Mouse (Mus musculus): ENCODE data around the gene Zbtb34.

Zbtb34 gene

GRCm38 (mm10) chr2:33446796-33447195 lies 15.7 kb upstream of the Zbtb34 start:
- no peak for DNase-seq (ENCODE audit: low spot score)

GRCm38 (mm10) chr2:33445741-33446140 lies 14.6 kb upstream of the Zbtb34 start:
- DNase-seq (ENCODE audit: low spot score), result no peak

GRCm38 (mm10) chr2:33444862-33445261 lies 13.7 kb upstream of the Zbtb34 start:
- DNase-seq (ENCODE audit: low spot score), result no peak

GRCm38 (mm10) chr2:33444358-33444757 lies 13.2 kb upstream of the Zbtb34 start:
- peak; percentile 84 for DNase-seq (ENCODE audit: low spot score)

DNA sequence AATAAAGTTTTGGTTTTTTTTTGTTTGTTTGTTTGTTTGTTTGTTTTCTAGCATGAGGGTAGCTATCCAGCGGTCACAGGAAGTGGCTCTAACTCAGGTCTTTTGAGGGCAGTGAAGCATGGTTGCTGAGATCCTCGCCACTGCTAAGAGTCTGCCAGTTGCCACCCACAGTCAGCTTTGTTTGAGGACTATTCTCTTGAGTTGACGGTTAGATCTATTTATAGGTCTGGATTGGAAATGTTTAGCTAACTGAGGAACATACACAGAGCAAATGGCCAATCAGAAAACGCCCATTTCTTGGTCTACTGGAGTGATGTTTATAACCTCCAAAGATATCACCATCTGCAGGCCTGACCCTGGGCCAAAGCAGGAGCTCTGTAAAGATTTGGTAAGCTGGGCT lies 11.6 kb upstream of the Zbtb34 start:
- DNase-seq (ENCODE audit: low spot score), result no peak

DNA sequence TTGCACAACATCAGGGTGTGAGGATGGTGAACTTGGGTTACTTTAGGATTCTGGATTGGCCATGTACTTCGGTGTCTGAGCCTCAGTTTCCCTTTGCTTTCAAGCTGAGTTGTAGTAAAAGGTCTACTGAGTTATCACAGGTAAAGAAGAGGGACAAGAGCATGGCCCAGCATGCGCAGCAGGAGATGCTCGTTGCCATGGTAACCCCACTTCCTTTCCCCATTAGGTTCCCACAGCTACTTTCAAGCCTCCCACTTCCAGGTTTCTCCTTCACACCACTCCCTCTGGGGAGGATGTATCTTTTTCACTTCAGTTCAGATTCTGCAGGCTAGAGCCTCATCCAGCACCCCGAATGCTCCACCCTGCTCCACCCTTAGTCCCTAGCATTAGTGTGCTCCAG lies 9.8 kb upstream of the Zbtb34 start:
- DNase-seq (ENCODE audit: low spot score), result no peak

DNA sequence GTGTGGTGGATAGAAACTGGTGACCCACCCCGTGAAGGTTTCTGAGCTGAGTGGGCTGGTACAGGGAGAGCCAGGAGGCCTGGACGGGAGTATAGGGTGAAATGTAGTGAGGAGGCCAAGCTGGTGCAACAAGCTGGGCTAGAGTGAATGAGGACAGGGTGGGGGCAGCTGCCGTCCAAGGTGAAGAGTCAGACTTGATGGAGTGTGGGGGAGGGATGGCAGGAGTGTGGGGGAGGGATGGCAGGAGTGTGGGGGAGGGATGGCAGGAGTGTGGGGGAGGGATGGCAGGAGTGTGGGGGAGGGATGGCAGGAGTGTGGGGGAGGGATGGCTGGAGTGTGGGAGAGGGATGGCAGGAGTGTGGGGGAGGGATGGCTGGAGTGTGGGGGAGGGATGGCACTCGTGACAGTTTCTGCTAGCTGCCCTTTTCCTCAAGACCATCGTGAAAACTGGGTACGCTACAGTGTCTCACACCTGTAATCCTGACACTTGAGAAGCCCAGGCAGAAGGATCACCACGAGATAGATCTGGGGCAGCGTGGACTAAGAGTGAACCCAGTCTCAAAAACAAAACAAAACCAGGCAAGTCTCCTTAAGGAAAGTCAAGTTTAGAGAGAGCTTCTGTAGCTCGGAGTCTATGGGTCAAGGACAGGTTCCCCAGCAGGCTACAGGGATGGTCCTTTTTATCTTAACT lies 9.0 kb upstream of the Zbtb34 start:
- no peak for DNase-seq (ENCODE audit: low spot score)

DNA sequence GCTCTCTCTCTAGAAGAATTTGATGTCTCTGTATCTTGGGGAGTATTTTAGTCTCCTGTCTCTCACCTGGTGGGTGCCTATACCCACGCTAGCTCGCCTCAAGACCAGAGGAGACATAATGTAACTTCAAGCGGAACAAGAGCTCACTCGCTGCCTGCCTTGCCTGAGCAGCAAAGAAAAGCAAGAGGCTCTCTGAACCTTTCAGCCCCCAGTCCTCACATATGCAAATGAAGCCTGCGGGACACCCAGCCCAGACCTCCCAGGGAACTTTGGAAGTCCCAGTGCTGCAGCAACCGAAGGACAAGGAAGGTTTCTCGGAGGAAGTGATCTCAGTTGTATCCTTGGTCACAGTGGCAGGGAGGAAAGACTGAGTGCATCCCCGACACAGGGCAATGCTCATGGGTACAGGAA lies 8.4 kb upstream of the Zbtb34 start:
- DNase-seq (ENCODE audit: low spot score), result no peak

GRCm38 (mm10) chr2:33438377-33438776 lies 7.3 kb upstream of the Zbtb34 start:
- DNase-seq (ENCODE audit: low spot score), result no peak

DNA sequence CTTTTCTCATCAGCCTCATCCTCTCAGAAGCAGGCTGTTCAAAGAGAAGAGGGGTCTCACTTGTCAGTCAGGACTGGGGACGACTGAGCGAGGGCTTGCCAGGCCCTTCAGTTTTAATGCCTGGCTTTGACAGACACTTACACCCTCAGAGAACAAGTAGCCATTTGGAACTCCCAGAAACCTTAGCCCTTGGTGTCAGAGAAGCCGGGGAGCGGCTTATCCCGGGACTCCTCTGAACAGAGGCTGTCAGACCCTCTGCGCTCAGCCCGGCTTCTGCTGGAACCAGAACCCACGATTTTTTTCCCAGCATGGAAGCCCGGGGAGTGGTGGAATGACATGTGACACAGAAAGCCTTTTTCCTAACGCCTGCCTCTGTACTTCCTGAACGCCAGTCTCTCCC lies 6.1 kb upstream of the Zbtb34 start:
- DNase-seq (ENCODE audit: low spot score), result no peak

DNA sequence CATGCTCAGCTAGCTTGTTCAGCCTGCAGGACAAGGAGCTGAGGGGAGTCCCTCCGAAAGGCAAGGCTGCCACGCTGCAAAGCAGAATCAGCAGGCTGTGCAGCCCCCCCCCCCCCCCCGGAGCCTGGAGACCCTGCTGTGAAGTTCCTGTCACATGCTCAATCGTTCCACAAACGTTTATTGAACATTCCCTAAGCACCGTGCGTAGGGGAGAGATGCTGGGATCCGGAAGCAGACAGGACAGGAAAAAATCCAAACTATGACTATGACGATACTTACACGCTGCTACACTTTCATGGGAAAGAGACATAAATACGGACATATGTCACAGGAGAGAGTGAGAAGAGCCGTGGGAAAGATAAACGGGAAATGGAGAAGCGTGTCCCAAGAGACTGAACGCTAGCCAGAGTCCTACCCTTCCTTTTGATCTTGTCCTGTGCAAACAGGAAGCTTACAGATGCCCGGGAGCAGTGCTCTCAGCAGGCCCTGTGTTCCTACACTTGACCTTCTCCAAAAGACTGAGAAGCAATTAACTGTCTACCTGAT lies 5.0 kb upstream of the Zbtb34 start:
- no peak for DNase-seq (ENCODE audit: low spot score)

GRCm38 (mm10) chr2:33435036-33435650 lies 4.0 kb upstream of the Zbtb34 start:
- no peak for DNase-seq (ENCODE audit: low spot score)

DNA sequence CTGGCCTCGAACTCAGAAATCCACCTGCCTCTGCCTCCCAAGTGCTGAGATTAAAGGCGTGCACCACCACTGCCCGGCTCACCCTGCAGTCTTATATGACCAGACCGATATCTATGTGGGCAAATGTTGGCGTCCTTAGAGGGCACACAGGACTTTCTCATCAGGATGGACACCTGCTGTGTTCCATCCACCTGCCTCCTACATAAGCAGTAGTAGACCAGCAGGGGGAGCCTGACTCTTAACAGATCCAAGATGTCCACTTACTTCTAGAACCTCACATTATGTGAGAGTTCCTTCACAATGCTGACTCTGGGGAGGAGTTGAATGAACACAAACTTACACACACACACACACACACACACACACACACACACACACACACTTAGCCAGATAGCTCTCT lies 1.8 kb upstream of the Zbtb34 start:
- peak; percentile 74 for DNase-seq (ENCODE audit: low spot score)

DNA sequence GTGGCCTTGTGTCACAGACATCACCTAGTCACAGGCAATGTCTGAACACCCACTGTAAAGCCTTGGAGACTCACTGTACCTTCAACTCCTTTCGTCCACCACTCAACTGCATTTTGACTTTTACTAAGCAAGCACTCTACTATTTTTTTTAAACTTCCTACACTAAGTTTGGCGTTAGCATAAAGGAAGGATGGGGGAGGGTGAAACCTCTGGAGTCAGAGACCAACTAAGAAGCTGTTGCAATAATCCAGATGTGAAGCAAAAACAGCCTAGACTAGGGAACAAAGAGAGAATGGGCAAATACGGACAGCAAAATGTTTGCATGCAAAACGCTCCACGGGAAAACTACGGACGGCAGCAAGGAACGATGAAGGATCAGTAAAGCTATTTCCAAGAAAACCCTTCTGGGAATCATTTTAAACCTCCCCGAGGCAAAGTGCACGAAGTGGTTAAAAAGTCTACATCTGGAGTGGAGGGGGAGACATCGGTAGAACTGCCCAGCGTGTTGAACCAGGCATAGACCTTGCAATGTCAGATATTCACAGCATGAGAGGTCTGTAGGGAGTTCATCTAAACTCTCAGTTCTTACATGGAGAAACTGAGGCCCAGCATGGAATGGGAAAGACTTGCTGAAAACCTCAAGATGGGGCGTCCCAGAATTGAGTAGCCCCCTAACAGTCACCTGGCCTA lies 898 bp downstream of the Zbtb34 start:
- DNase-seq (ENCODE audit: low spot score), result no peak

DNA sequence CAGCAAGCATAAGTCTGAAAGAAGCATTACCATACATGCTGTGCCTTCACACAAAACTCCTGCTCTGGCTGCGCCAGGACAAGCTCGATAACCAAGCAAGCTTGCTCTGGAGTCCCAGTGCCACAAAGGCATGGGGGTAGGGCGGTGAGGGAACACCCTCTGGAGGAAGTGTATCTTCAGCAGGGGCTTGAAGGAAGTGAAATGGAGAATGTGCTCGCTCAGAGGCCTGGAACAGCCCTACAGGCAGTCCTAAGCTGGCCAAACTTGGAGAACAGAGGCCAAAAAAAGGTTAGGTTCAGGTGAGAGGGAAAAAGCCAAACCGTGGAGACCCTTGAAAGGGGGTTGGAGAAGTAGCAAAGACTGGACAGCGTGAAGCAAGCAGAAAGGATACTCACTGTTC lies 1.8 kb downstream of the Zbtb34 start:
- no peak for DNase-seq (ENCODE audit: low spot score)

- DNase-seq (ENCODE audit: low spot score), result no peak
These were observed 4.3 kb downstream of the Zbtb34 start for GRCm38 (mm10) chr2:33426640-33427398.

DNA sequence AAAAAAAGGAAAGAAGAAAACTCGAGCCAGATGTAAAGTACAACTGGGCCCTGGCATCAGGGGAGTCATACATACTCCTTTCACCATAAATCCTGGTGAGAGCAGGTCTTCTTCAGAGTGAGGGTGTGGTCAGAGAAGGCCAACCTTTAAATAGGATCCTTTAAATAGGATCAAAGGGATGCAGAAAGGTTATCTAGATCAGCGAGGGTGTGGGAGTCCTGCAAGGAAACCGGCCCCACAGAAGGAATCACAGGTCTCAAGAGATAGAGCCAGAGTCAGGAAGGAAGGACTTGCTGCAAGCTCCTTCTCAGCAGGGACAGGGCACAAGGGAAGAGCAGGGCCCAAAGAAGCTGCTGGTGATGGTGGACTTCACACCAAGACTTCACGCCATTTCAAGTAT lies 13.7 kb downstream of the Zbtb34 start:
- DNase-seq (ENCODE audit: low spot score), result no peak

GRCm38 (mm10) chr2:33414019-33414418 lies 17.1 kb downstream of the Zbtb34 start:
- no peak for DNase-seq (ENCODE audit: low spot score)

GRCm38 (mm10) chr2:33412111-33412510 lies 19.0 kb downstream of the Zbtb34 start:
- DNase-seq (ENCODE audit: low spot score), result no peak

GRCm38 (mm10) chr2:33403511-33404003 lies 27.6 kb downstream of the Zbtb34 start:
- no peak for DNase-seq (ENCODE audit: low spot score)

GRCm38 (mm10) chr2:33402638-33403037 lies 28.5 kb downstream of the Zbtb34 start:
- DNase-seq (ENCODE audit: low spot score), result no peak

DNA sequence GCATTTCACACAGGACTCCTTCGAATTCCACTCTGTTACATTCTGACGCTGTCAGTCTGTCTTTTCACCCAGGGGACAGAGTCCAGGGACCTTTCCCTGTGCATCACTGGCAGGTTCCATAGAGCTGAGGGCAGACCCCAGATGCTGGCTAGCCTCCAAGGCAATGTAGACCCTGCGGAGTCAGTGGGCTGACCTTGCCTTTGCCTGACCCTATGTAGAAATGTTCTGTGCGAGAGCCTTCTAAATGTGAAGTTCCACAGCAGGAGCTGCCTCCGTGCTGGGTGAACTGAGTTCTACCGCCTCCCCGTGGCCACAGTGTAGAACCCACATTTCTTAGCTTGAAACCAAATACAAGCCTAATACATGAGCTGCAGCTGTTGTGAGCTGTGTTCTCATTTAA lies 28.9 kb downstream of the Zbtb34 start:
- peak; percentile 70 for DNase-seq (ENCODE audit: low spot score)
